Mouse (Mus musculus): ENCODE measurements at regions not wholly inside any gene's neighbourhood (a gene's known extent, or its start where the extent isn't known, plus 50 kb on each side); places are given as distances from the start of the nearest gene placed in this dataset.
"Not testable (repeated sequence)": the region's sequence is repeated elsewhere in the genome, so short reads cannot be mapped to it uniquely, and the experiment has no call there.

GRCm38 (mm10) chr17:83035574-83035918 is 179.5 kb upstream of the Pkdcc start:
- DNase-seq (ENCODE audit: low spot score in 2 of 2): no peak

- DNase-seq (ENCODE audit: low spot score in 2 of 2): no peak
Measured at GRCm38 (mm10) chr17:83039563-83039962, 175.5 kb upstream of the Pkdcc start.

- no peak for DNase-seq (ENCODE audit: low spot score in 2 of 2)
Measured at GRCm38 (mm10) chr17:83044515-83044914, 170.6 kb upstream of the Pkdcc start.

GRCm38 (mm10) chr17:83049972-83050535 is 165.0 kb upstream of the Pkdcc start:
- DNase-seq (ENCODE audit: low spot score in 2 of 2): no peak

GRCm38 (mm10) chr17:83050591-83051197 is 164.4 kb upstream of the Pkdcc start:
- no peak for DNase-seq (ENCODE audit: low spot score in 2 of 2)

GRCm38 (mm10) chr17:83052613-83053140 is 162.4 kb upstream of the Pkdcc start:
- DNase-seq (ENCODE audit: low spot score in 2 of 2): no peak

DNA sequence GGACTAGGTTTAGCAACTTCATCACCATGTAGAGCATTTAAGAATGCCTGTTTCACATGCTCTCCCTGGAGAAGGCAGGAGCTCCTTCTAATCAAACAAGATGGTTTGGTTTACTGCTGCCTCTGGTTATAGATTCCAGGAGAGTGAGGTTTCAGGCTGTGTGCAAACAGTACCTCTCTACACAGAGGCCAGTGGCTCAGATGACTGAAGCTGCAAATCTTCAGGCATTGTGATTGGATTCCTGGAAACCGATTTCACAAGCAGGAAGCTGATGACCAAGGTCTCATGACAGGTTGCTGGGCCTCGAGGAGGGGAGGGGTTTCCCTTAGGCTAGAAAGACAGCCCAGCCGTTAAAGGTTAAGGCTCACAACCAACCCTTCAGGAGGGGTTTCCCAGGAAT is 157.3 kb upstream of the Pkdcc start:
- DNase-seq (ENCODE audit: low spot score in 2 of 2): no peak

DNA sequence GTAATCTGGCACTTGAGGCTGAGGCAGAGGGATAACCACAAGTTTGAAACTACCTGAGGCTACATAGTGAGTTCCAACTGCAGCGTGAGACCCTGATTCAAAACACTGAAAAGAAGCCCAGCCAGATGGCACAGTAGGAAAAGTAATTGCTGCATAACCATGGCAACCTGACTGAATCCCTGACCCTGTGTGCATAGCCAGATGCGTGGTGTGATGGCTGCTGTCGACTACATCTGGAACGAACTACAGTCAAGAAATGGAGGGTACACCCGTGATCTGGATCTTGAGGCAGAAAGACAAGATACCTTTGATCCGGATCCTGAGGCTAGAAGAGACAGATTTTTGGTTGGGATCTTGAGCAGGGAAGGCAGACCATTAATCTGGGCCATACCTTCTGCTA is 153.2 kb upstream of the Pkdcc start:
- no peak for DNase-seq (ENCODE audit: low spot score in 2 of 2)

DNA sequence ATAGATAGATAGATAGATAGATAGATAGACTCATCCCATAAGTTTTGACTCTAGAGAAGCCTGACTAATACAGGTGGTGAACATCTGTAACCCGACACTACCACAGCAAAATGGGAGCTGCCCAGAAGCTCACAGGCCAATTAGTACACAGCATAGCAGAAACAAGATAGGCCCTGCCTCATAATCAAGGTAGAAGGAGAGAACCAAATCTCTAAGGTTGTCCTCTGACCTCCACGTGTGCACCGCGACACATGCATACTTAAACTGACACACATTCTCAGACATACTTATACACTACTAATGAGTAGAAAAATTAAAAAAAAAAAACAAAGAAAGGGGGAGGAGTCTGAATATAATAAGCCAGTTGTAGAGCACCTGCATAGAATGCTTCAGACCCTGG is 151.2 kb upstream of the Pkdcc start:
- DNase-seq (ENCODE audit: low spot score in 2 of 2): no peak

- not testable (repeated sequence) for DNase-seq (ENCODE audit: low spot score in 2 of 2)
Measured at GRCm38 (mm10) chr17:83064376-83064775, 150.7 kb upstream of the Pkdcc start.

GRCm38 (mm10) chr17:83069246-83069645 is 145.8 kb upstream of the Pkdcc start:
- no peak for DNase-seq (ENCODE audit: low spot score in 2 of 2)

GRCm38 (mm10) chr17:83071746-83072145 is 143.3 kb upstream of the Pkdcc start:
- no peak for DNase-seq (ENCODE audit: low spot score in 2 of 2)

DNA sequence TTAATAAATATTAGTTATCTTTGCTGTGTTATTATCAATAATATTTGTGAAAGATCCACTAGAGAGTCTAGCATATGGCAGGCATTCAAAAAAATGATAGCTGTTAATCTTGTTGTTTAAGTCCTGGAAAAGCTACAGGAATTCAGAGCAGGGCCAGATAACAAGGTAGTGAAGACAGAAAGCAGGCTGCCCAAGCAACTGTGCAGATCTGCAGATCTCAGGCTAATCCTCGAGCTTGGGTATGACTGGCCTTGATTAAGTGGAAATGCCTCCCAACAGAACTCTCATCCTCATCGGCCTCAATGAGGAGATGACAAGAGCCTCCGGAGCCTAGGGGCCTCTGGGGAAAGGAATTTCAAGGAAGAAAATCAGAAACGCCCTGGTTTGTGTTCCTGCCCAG is 142.9 kb upstream of the Pkdcc start:
- no peak for DNase-seq (ENCODE audit: low spot score in 2 of 2)

DNA sequence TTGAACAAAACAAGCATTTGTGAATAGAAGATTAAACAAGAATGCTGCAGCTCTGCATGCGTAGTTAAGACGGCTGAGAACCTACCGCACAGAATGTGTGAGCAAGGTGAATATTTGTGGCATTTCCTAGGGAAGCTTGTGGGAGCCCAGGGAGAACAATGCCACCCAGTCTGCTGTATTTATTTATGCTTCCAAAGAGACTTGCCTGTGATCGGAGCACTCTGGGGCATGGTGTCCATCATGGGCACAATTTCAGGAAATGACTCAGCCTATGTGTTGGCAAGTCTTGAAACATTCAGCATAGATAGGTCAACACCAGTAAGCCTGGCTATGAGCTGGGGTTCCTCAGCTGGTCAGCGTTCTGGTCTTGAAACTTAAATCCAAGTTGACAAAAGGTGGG is 140.2 kb upstream of the Pkdcc start:
- DNase-seq (ENCODE audit: low spot score in 2 of 2): no peak

GRCm38 (mm10) chr17:83077737-83078600 is 137.1 kb upstream of the Pkdcc start:
- DNase-seq (ENCODE audit: low spot score in 2 of 2): no peak

- DNase-seq (ENCODE audit: low spot score in 2 of 2): no peak
Measured at GRCm38 (mm10) chr17:83078601-83079360, 136.3 kb upstream of the Pkdcc start.

DNA sequence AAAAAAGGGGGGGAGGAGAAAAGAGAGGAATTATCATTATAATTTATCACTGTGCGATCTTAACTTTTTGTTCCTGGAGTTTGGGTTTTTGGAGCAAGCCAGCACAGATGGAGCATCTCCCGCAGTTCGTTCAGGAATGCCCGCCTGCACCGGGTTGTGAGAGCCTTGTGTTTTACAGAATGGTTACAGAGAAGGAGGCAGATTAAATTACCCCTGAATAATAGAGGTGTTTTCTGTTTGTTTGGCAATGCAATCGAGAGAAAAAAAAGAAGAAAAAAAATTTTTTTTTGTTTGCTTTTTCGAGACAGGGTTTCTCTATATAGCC is 135.8 kb upstream of the Pkdcc start:
- DNase-seq (ENCODE audit: low spot score in 2 of 2): no peak

GRCm38 (mm10) chr17:83081729-83082128 is 133.4 kb upstream of the Pkdcc start:
- no peak for DNase-seq (ENCODE audit: low spot score in 2 of 2)

- no peak for DNase-seq (ENCODE audit: low spot score in 2 of 2)
Measured at GRCm38 (mm10) chr17:83083521-83083920, 131.6 kb upstream of the Pkdcc start.

- no peak for DNase-seq (ENCODE audit: low spot score in 2 of 2)
Measured at GRCm38 (mm10) chr17:83085792-83086475, 129.2 kb upstream of the Pkdcc start.

- DNase-seq (ENCODE audit: low spot score in 2 of 2): no peak
Measured at GRCm38 (mm10) chr17:83086703-83087102, 128.4 kb upstream of the Pkdcc start.
